Mouse (Mus musculus): ENCODE data around the gene 9930021J03Rik. TPM values are rescaled to one million over a fixed set of nuclear protein-coding genes. Genes with fewer than 3 reads are reported as not detected.

9930021J03Rik gene
- 33.7 and 33.8 TPM in 2 replicates for polyA plus RNA-seq (2011; ENCODE audit: insufficient read depth, insufficient read length, low read depth, missing spikeins)

GRCm38 (mm10) chr19:29805917-29806785 is at the start of gene 9930021J03Rik:
Gene 9930021J03Rik (minus strand): TSS chr19:29805989.
- Histone ChIP-seq H3K27me3 (ENCODE audit: control insufficient read depth, insufficient read depth, low read length, poor library complexity, severe bottlenecking) (no peaks in the 10 kb centered on the region), H3K4me1 (ENCODE audit: control insufficient read depth, insufficient read depth, low read length) (no peaks in the 10 kb centered on the region), H3K4me3 (ENCODE audit: low read depth, low read length) (peak within 1 kb of the TSS; percentile 94), H3K27ac (ENCODE audit: insufficient read depth, low read length) (no peak within 1 kb of the TSS), H3K36me3 (ENCODE audit: control insufficient read depth, insufficient read depth, low read length, poor library complexity, severe bottlenecking) (peaks cover 4% of the 10 kb centered on the region; the same call in 1 of the 2 replicates), H3K9ac (ENCODE audit: low read depth, poor library complexity, severe bottlenecking) (peak within 1 kb of the TSS; percentile 94), H3K9me3 (replicated peaks; ENCODE audit: control insufficient read depth, insufficient read depth, low read length, poor library complexity, severe bottlenecking) (no peaks in the 10 kb centered on the region)
- peak; percentile 70 for TF ChIP-seq POLR2A (IDR thresholded peaks at IDR 0.05; ENCODE audit: insufficient read depth, low read length)
- no peak for TF ChIP-seq CTCF (IDR thresholded peaks at IDR 0.05; ENCODE audit: low read depth, low read length)
- TF ChIP-seq EP300 (IDR thresholded peaks at IDR 0.05; ENCODE audit: insufficient read depth, low read depth, low read length), result 0 out of 2 replicates have a peak, but pooled peaks have one; percentile 14

- H3K36me3 ChIP-seq (ENCODE audit: control insufficient read depth, insufficient read depth, low read length, poor library complexity, severe bottlenecking), result no peaks in the 10 kb centered on the region
- H3K27me3 ChIP-seq (ENCODE audit: control insufficient read depth, insufficient read depth, low read length, poor library complexity, severe bottlenecking), result no peaks in the 10 kb centered on the region
- H3K4me1 ChIP-seq (ENCODE audit: control insufficient read depth, insufficient read depth, low read length), result no peaks in the 10 kb centered on the region
- TF ChIP-seq EP300 (IDR thresholded peaks at IDR 0.05; ENCODE audit: insufficient read depth, low read depth, low read length), result no peak
- TF ChIP-seq CTCF (IDR thresholded peaks at IDR 0.05; ENCODE audit: low read depth, low read length), result no peak
- no peak for TF ChIP-seq POLR2A (IDR thresholded peaks at IDR 0.05; ENCODE audit: insufficient read depth, low read length)
- H3K9ac ChIP-seq (ENCODE audit: low read depth, poor library complexity, severe bottlenecking), result no peak overlapping the region
- no peaks in the 10 kb centered on the region for H3K9me3 ChIP-seq (replicated peaks; ENCODE audit: control insufficient read depth, insufficient read depth, low read length, poor library complexity, severe bottlenecking)
- H3K4me3 ChIP-seq (ENCODE audit: low read depth, low read length), result no peak overlapping the region
- no peak overlapping the region for H3K27ac ChIP-seq (ENCODE audit: insufficient read depth, low read length)
These were observed 47.9 kb upstream of the 9930021J03Rik start for GRCm38 (mm10) chr19:29853711-29854110.

- no peak overlapping the region for H3K4me3 ChIP-seq (ENCODE audit: low read depth, low read length)
- no peaks in the 10 kb centered on the region for H3K4me1 ChIP-seq (ENCODE audit: control insufficient read depth, insufficient read depth, low read length)
- no peak overlapping the region for H3K27ac ChIP-seq (ENCODE audit: insufficient read depth, low read length)
- no peaks in the 10 kb centered on the region for H3K27me3 ChIP-seq (ENCODE audit: control insufficient read depth, insufficient read depth, low read length, poor library complexity, severe bottlenecking)
- no peaks in the 10 kb centered on the region for H3K36me3 ChIP-seq (ENCODE audit: control insufficient read depth, insufficient read depth, low read length, poor library complexity, severe bottlenecking)
- TF ChIP-seq POLR2A (IDR thresholded peaks at IDR 0.05; ENCODE audit: insufficient read depth, low read length) (no peak), EP300 (IDR thresholded peaks at IDR 0.05; ENCODE audit: insufficient read depth, low read depth, low read length) (no peak), CTCF (IDR thresholded peaks at IDR 0.05; ENCODE audit: low read depth, low read length) (no peak)
- no peak overlapping the region for H3K9ac ChIP-seq (ENCODE audit: low read depth, poor library complexity, severe bottlenecking)
- H3K9me3 ChIP-seq (replicated peaks; ENCODE audit: control insufficient read depth, insufficient read depth, low read length, poor library complexity, severe bottlenecking), result no peaks in the 10 kb centered on the region
These were observed 45.4 kb upstream of the 9930021J03Rik start for GRCm38 (mm10) chr19:29851036-29851690.

GRCm38 (mm10) chr19:29849924-29850551 is 44.2 kb upstream of the 9930021J03Rik start:
- no peaks in the 10 kb centered on the region for H3K4me1 ChIP-seq (ENCODE audit: control insufficient read depth, insufficient read depth, low read length)
- H3K27ac ChIP-seq (ENCODE audit: insufficient read depth, low read length), result no peak overlapping the region
- H3K9me3 ChIP-seq (replicated peaks; ENCODE audit: control insufficient read depth, insufficient read depth, low read length, poor library complexity, severe bottlenecking), result no peaks in the 10 kb centered on the region
- no peak overlapping the region for H3K9ac ChIP-seq (ENCODE audit: low read depth, poor library complexity, severe bottlenecking)
- no peaks in the 10 kb centered on the region for H3K27me3 ChIP-seq (ENCODE audit: control insufficient read depth, insufficient read depth, low read length, poor library complexity, severe bottlenecking)
- no peak overlapping the region for H3K4me3 ChIP-seq (ENCODE audit: low read depth, low read length)
- TF ChIP-seq EP300 (IDR thresholded peaks at IDR 0.05; ENCODE audit: insufficient read depth, low read depth, low read length), result no peak
- no peak for TF ChIP-seq POLR2A (IDR thresholded peaks at IDR 0.05; ENCODE audit: insufficient read depth, low read length)
- no peak for TF ChIP-seq CTCF (IDR thresholded peaks at IDR 0.05; ENCODE audit: low read depth, low read length)
- H3K36me3 ChIP-seq (ENCODE audit: control insufficient read depth, insufficient read depth, low read length, poor library complexity, severe bottlenecking), result no peaks in the 10 kb centered on the region

- H3K9ac ChIP-seq (ENCODE audit: low read depth, poor library complexity, severe bottlenecking), result no peak overlapping the region
- no peaks in the 10 kb centered on the region for H3K9me3 ChIP-seq (replicated peaks; ENCODE audit: control insufficient read depth, insufficient read depth, low read length, poor library complexity, severe bottlenecking)
- TF ChIP-seq CTCF (IDR thresholded peaks at IDR 0.05; ENCODE audit: low read depth, low read length), result no peak
- TF ChIP-seq EP300 (IDR thresholded peaks at IDR 0.05; ENCODE audit: insufficient read depth, low read depth, low read length), result no peak
- no peak for TF ChIP-seq POLR2A (IDR thresholded peaks at IDR 0.05; ENCODE audit: insufficient read depth, low read length)
- H3K4me1 ChIP-seq (ENCODE audit: control insufficient read depth, insufficient read depth, low read length), result no peaks in the 10 kb centered on the region
- H3K36me3 ChIP-seq (ENCODE audit: control insufficient read depth, insufficient read depth, low read length, poor library complexity, severe bottlenecking), result no peaks in the 10 kb centered on the region
- H3K27ac ChIP-seq (ENCODE audit: insufficient read depth, low read length), result no peak overlapping the region
- no peaks in the 10 kb centered on the region for H3K27me3 ChIP-seq (ENCODE audit: control insufficient read depth, insufficient read depth, low read length, poor library complexity, severe bottlenecking)
- H3K4me3 ChIP-seq (ENCODE audit: low read depth, low read length), result no peak overlapping the region
These were observed 38.4 kb upstream of the 9930021J03Rik start for GRCm38 (mm10) chr19:29844036-29844661.

All from ES-Bruce4 (cell line).